Mouse (Mus musculus) midbrain, embryonic 16.5 days (tissue): ENCODE results near the gene Traf3ip3. TPM values are rescaled to one million over a fixed set of nuclear protein-coding genes. Genes with fewer than 3 reads are reported as not detected.

Experiments
- ATAC-seq: fragments of 200-750 bp; cut with Nextera tagmentation; 2 replicates; pipeline ENCODE4 v1.8.0; 2017; ENCODE audit warnings: moderate TSS enrichment
- H3K27ac ChIP-seq: fragments of 300-500 bp; sonication (generic); 2 replicates; pipeline ENCODE4 v1.5.1; 2014; ENCODE audit warnings: mild to moderate bottlenecking, low read length, mixed read lengths
- H3K27me3 ChIP-seq: fragments of 300-500 bp; sonication (generic); 2 replicates; pipeline ENCODE4 v1.6.1; 2014; ENCODE audit warnings: low read depth, low read length, mixed read lengths; ENCODE audit not compliant: control insufficient read depth, insufficient read depth
- H3K36me3 ChIP-seq: fragments of 300-500 bp; sonication (generic); 2 replicates; pipeline ENCODE4 v1.6.1; 2014; ENCODE audit warnings: mild to moderate bottlenecking, low read length, moderate library complexity, mixed read lengths; ENCODE audit not compliant: control insufficient read depth, insufficient read depth
- H3K4me1 ChIP-seq: fragments of 300-500 bp; sonication (generic); 2 replicates; pipeline ENCODE4 v1.6.1; 2014; ENCODE audit warnings: mild to moderate bottlenecking, low read length, mixed read lengths; ENCODE audit not compliant: control insufficient read depth, insufficient read depth
- H3K4me2 ChIP-seq: fragments of 300-500 bp; sonication (generic); 2 replicates; pipeline ENCODE4 v1.6.1; 2014; ENCODE audit warnings: mild to moderate bottlenecking, low read length, mixed read lengths
- H3K4me3 ChIP-seq: fragments of 300-500 bp; sonication (generic); 2 replicates; pipeline ENCODE4 v1.5.1; 2014; ENCODE audit warnings: low read depth, mild to moderate bottlenecking, low read length, moderate library complexity, mixed read lengths
- H3K9ac ChIP-seq: fragments of 300-500 bp; sonication (generic); 2 replicates; pipeline ENCODE4 v1.6.1; 2014; ENCODE audit warnings: low read depth, low read length, mixed read lengths
- H3K9me3 ChIP-seq: fragments of 300-500 bp; sonication (generic); replicated peaks from 2 replicates; pipeline ENCODE4 v1.6.1; 2014; ENCODE audit warnings: mild to moderate bottlenecking, low read length, mixed read lengths; ENCODE audit not compliant: control insufficient read depth, poor library complexity, severe bottlenecking
- WGBS: fragments of 180-500 bp; shearing (Covaris S2); extraction: QIAGEN DNeasy Blood & Tissue Kit; methylation state at CpG from one replicate; pipeline ENCODE4 v1.1.7; 2014; 5-methylcytosine and 5-hydroxymethylcytosine counted together
- polyA plus RNA-seq: library from polyadenylated mRNA; unstranded; fragments of >200 nt; fragmentation: Nextera tagmentation; extraction: Ambion mirVana; gene quantifications from 2 replicates; pipeline ENCODE4 v1.2.1, GENCODE M21; 2015

Gene Traf3ip3
- polyA plus RNA-seq: 0.77 and 1.1 TPM in 2 replicates

- Histone ChIP-seq H3K4me1 (no peaks in the 10 kb centered on the region), H3K27ac (no peak within 1 kb of the TSS), H3K4me3 (no peak within 1 kb of the TSS), H3K36me3 (no peaks in the 10 kb centered on the region), H3K4me2 (no peak within 1 kb of the TSS), H3K9ac (no peak within 1 kb of the TSS), H3K27me3 (no peaks in the 10 kb centered on the region; the same call in 1 of the 2 replicates), H3K9me3 (no peaks in the 10 kb centered on the region)
- no peak for ATAC-seq
- 65% methylated on average over 5 of the region's 5 CpGs for WGBS
Measured at GRCm38 (mm10) chr1:193201383-193201778, at the start of gene Traf3ip3. TSS of gene Traf3ip3 (minus strand) at chr1:193201703.

DNA sequence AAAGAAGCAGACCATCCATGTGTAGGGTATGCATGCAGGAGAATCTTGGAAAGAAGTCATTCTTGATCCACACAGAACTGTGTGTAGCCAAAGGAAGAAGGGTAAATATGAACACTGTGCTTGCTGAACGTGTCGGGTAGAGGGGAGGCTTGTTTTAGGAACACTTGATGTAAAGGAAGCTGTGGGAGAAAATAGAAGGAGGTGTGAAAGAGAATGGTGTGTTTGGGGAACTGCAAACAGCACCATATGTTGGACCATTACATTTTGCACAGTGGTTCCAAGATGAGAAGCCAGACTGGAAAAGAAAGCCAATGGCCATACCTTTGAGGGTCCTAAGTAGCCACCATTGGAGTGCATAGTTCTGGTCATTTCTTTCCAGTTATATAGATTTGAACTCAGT is 48.5 kb upstream of the Traf3ip3 start:
- 93% methylated on average over 2 of the region's 2 CpGs for WGBS
- no peaks in the 10 kb centered on the region for H3K36me3 ChIP-seq
- no peak for ATAC-seq
- no peak overlapping the region for H3K27ac ChIP-seq
- H3K9ac ChIP-seq: no peak overlapping the region
- no peaks in the 10 kb centered on the region for H3K4me1 ChIP-seq
- no peak overlapping the region for H3K4me3 ChIP-seq
- no peaks in the 10 kb centered on the region for H3K9me3 ChIP-seq
- H3K27me3 ChIP-seq: no peaks in the 10 kb centered on the region
- no peak overlapping the region for H3K4me2 ChIP-seq

GRCm38 (mm10) chr1:193244235-193244634 is 42.7 kb upstream of the Traf3ip3 start:
- H3K4me1 ChIP-seq: no peaks in the 10 kb centered on the region
- WGBS: 65% methylated on average over 6 of the region's 6 CpGs
- no peak for ATAC-seq
- H3K9me3 ChIP-seq: no peaks in the 10 kb centered on the region
- H3K4me2 ChIP-seq: no peak overlapping the region
- H3K27me3 ChIP-seq: no peaks in the 10 kb centered on the region
- no peak overlapping the region for H3K27ac ChIP-seq
- H3K9ac ChIP-seq: no peak overlapping the region
- no peaks in the 10 kb centered on the region for H3K36me3 ChIP-seq
- H3K4me3 ChIP-seq: no peak overlapping the region

DNA sequence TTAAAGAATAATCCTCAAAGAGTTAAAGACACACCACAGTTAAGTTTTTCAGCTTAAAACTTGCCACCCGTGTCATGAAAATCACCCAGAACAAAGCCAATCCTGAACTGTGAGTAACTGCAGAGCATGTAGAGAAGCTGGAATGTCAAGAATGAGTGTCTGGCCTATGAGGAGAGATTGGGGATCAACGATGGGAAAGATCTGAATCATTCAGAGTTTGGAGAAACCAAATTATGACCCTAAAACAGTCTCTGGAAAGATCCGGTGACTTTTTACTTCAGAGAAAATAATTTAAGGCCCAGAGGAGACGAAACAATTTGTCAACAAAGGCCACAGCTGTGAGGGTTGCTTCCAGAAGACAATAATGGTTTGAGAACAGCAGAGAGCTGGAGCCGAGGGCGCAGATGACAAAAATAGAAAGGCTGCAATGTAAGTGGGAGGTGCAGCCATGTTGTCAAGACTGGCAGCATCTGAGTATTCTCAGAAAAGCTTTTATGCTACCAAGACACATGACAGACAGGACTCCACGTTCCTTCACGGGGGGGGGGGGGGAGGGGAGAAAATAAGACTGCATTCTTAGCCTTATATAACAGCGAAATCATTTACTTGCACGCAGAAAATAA is 42.2 kb upstream of the Traf3ip3 start:
- no peak for ATAC-seq
- H3K27ac ChIP-seq: no peak overlapping the region
- no peak overlapping the region for H3K4me2 ChIP-seq
- WGBS: 51% methylated on average over 10 of the region's 10 CpGs
- H3K4me3 ChIP-seq: no peak overlapping the region
- H3K9ac ChIP-seq: no peak overlapping the region
- H3K36me3 ChIP-seq: no peaks in the 10 kb centered on the region
- H3K9me3 ChIP-seq: no peaks in the 10 kb centered on the region
- H3K4me1 ChIP-seq: no peaks in the 10 kb centered on the region
- no peaks in the 10 kb centered on the region for H3K27me3 ChIP-seq

GRCm38 (mm10) chr1:193242863-193243262 is 41.4 kb upstream of the Traf3ip3 start:
- 50% methylated on average over 4 of the region's 4 CpGs for WGBS
- Histone ChIP-seq H3K9ac (no peak overlapping the region), H3K4me1 (no peaks in the 10 kb centered on the region), H3K4me3 (no peak overlapping the region), H3K4me2 (no peak overlapping the region), H3K27ac (no peak overlapping the region), H3K36me3 (no peaks in the 10 kb centered on the region), H3K27me3 (no peaks in the 10 kb centered on the region), H3K9me3 (no peaks in the 10 kb centered on the region)
- ATAC-seq: no peak

DNA sequence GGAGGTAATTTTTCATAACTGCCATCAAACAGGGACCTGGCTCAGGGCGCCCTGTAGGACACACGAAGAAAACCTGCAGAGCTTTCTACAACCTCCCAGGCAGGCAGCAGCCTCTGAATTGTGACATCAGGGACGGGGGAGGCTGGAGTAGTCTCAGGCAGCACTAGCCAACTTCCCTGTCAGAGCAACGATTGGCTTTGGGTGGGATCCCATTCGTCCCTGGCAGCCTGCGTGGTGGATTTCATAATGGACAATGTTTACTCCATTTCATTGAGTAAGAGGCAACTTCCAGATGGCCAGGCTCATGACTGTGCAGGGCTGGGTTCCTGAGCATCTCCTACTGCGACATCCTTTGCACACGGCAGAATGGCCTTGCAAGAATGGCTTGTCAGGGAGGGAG is 40.7 kb upstream of the Traf3ip3 start:
- H3K36me3 ChIP-seq: no peaks in the 10 kb centered on the region
- no peaks in the 10 kb centered on the region for H3K27me3 ChIP-seq
- H3K4me3 ChIP-seq: no peak overlapping the region
- H3K27ac ChIP-seq: no peak overlapping the region
- WGBS: 81% methylated on average over 8 of the region's 8 CpGs
- ATAC-seq: no peak
- H3K4me1 ChIP-seq: no peaks in the 10 kb centered on the region
- no peak overlapping the region for H3K9ac ChIP-seq
- H3K9me3 ChIP-seq: no peaks in the 10 kb centered on the region
- H3K4me2 ChIP-seq: no peak overlapping the region

DNA sequence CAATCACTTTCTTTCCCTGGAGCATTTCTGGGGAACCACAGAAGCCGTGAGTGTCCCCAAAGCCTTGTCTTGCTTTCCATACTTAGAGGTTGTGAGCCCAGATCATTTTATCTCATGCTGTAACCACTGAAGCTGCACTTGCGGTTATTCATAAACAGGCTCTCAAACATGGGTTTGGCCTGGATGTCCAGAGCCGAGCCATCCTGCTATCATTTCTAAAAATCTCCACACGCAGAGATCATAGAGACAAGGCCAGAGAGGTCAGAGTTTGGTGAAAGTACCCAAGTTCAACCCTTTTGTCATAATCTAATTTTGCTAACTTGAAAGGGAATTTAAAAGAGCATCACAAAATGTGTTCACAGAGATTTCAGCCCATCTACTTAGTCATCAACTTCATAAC is 39.9 kb upstream of the Traf3ip3 start:
- Histone ChIP-seq H3K9me3 (no peaks in the 10 kb centered on the region), H3K27me3 (no peaks in the 10 kb centered on the region), H3K4me1 (no peaks in the 10 kb centered on the region), H3K27ac (no peak overlapping the region), H3K4me3 (no peak overlapping the region), H3K9ac (no peak overlapping the region), H3K4me2 (no peak overlapping the region), H3K36me3 (no peaks in the 10 kb centered on the region)
- WGBS: 85% methylated on average over 4 of the region's 4 CpGs
- no peak for ATAC-seq

DNA sequence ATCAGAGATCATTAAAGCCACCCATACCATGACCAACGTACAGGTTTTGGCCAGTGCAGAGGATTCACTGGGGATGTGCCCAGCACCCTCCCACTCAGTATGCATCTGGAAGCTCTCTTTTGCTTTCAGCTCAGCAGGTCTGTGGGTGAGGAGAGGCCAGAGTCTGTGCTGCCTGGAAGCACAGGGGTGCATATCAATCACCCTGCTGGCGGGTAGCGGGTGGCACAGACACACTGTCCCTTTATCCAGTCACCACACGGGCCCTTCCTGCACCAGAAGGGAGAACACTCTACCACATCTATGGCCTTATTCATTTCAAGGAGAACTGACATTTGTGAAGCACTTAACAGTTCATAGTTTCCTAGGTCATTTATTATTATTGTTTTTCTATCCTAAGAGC is 36.9 kb upstream of the Traf3ip3 start:
- 58% methylated on average over 4 of the region's 4 CpGs for WGBS
- Histone ChIP-seq H3K4me3 (no peak overlapping the region), H3K9me3 (no peaks in the 10 kb centered on the region), H3K4me1 (no peaks in the 10 kb centered on the region), H3K36me3 (no peaks in the 10 kb centered on the region), H3K27ac (no peak overlapping the region), H3K27me3 (no peaks in the 10 kb centered on the region), H3K4me2 (no peak overlapping the region), H3K9ac (no peak overlapping the region)
- ATAC-seq: 0 out of 2 replicates have a peak, but pooled peaks have one; percentile 45

DNA sequence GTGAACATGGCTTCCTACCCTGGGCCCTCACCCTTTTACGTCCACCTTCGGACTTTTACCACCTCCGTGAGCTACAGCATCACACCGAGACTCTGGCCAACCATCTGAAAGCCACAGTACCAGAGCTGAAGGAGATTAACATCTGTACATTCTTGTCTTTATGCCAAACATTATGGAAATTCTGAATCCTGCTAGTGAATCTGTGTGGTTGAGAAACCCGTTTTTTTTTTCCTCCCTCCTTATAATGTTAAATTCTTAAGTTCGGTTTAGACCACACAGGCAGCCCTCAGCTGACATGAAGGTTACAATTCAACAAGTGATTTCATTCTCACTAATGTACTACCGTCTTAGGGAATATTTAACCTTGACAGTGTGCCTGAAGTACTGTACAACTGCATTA is 33.4 kb upstream of the Traf3ip3 start:
- WGBS: 89% methylated on average over 7 of the region's 7 CpGs
- no peak for ATAC-seq
- H3K4me1 ChIP-seq: no peaks in the 10 kb centered on the region
- no peaks in the 10 kb centered on the region for H3K36me3 ChIP-seq
- no peak overlapping the region for H3K4me2 ChIP-seq
- H3K27me3 ChIP-seq: no peaks in the 10 kb centered on the region
- H3K27ac ChIP-seq: no peak overlapping the region
- H3K9ac ChIP-seq: no peak overlapping the region
- H3K9me3 ChIP-seq: no peaks in the 10 kb centered on the region
- no peak overlapping the region for H3K4me3 ChIP-seq
